Mouse (Mus musculus): Measurements from ENCODE around the gene Dmgdh. TPM values are rescaled to one million over a fixed set of nuclear protein-coding genes. Genes with fewer than 3 reads are reported as not detected.

The Dmgdh gene
- polyA plus RNA-seq, 1 experiment from 2014 or later, result 0.07 TPM

GRCm38 (mm10) chr13:93773704-93774315, 99.6 kb downstream of the Dmgdh start:
- ATAC-seq (ENCODE audit: low read depth), result no peak
- Histone ChIP-seq H3K9me3 (ENCODE audit: control insufficient read depth, low read length) (no peaks in the 10 kb centered on the region), H3K9ac (replicated peaks; ENCODE audit: low read depth, low read length) (no peak overlapping the region), H3K4me2 (ENCODE audit: low read depth, low read length) (no peak overlapping the region), H3K27ac (ENCODE audit: low read depth, low read length) (no peak overlapping the region), H3K27me3 (ENCODE audit: control insufficient read depth, insufficient read depth, low read length) (no peaks in the 10 kb centered on the region), H3K4me3 (ENCODE audit: low read depth, low read length) (no peak overlapping the region), H3K4me1 (ENCODE audit: control insufficient read depth, insufficient read depth, low read length) (no peaks in the 10 kb centered on the region), H3K36me3 (ENCODE audit: control insufficient read depth, insufficient read depth, low read length) (no peaks in the 10 kb centered on the region)
- 67% methylated on average over 7 of the region's 7 CpGs for WGBS

DNA sequence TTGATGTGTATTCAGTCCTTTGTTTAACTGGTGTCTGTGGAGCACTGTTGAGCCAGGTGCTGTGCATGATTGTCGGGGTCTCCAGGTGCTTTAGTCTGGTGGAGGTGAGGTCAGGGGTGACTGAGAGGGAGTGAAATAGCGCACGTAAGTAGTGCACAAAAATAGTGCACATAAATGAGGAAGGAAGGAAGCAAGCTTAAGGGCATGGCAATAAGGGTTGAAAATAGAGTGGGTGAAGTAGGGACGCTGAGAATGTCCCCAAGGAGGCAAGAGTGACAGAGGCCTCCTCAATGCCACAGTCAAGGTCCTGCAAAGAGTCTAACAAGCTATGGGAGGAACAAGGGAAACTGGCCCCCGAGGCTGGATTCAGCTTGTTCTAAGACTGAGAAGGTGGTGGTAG, 108.6 kb downstream of the Dmgdh start:
- ATAC-seq (ENCODE audit: low read depth), result no peak
- no peak overlapping the region for H3K27ac ChIP-seq (ENCODE audit: low read depth, low read length)
- no peak overlapping the region for H3K9ac ChIP-seq (replicated peaks; ENCODE audit: low read depth, low read length)
- H3K4me2 ChIP-seq (ENCODE audit: low read depth, low read length), result no peak overlapping the region
- no peaks in the 10 kb centered on the region for H3K36me3 ChIP-seq (ENCODE audit: control insufficient read depth, insufficient read depth, low read length)
- H3K4me1 ChIP-seq (ENCODE audit: control insufficient read depth, insufficient read depth, low read length), result no peaks in the 10 kb centered on the region; the same call in 1 of the 2 replicates
- no peaks in the 10 kb centered on the region for H3K9me3 ChIP-seq (ENCODE audit: control insufficient read depth, low read length)
- WGBS, result 93% methylated on average over 5 of the region's 5 CpGs
- H3K4me3 ChIP-seq (ENCODE audit: low read depth, low read length), result no peak overlapping the region
- H3K27me3 ChIP-seq (ENCODE audit: control insufficient read depth, insufficient read depth, low read length), result no peaks in the 10 kb centered on the region

GRCm38 (mm10) chr13:93785329-93785728, 111.1 kb downstream of the Dmgdh start:
- Histone ChIP-seq H3K9ac (replicated peaks; ENCODE audit: low read depth, low read length) (no peak overlapping the region), H3K27ac (ENCODE audit: low read depth, low read length) (no peak overlapping the region), H3K36me3 (ENCODE audit: control insufficient read depth, insufficient read depth, low read length) (no peaks in the 10 kb centered on the region), H3K27me3 (ENCODE audit: control insufficient read depth, insufficient read depth, low read length) (no peaks in the 10 kb centered on the region), H3K4me3 (ENCODE audit: low read depth, low read length) (no peak overlapping the region), H3K4me1 (ENCODE audit: control insufficient read depth, insufficient read depth, low read length) (no peaks in the 10 kb centered on the region; the same call in 1 of the 2 replicates), H3K4me2 (ENCODE audit: low read depth, low read length) (no peak overlapping the region), H3K9me3 (ENCODE audit: control insufficient read depth, low read length) (no peaks in the 10 kb centered on the region)
- no peak for ATAC-seq (ENCODE audit: low read depth)
- 88% methylated on average over 3 of the region's 3 CpGs for WGBS

DNA sequence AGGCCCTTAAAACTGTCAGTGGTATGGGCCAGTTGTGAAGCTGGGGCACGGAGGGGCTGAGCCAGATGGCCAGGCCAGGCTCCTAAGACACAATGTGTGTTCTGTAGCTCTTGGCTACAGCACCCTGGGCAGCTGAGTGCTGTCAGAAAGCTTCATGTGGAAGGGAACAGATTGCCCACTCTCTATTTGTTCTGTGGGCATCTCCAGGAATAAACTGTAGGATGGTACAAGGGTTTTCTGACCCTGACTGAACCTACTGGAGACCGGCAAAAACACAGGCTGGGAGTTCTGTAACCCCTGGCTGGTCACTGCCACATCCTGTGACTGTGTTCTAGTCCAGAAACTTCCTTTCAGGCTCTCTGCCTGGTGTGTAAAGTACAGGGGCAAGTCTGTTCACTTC, 111.8 kb downstream of the Dmgdh start:
- Histone ChIP-seq H3K4me2 (ENCODE audit: low read depth, low read length) (no peak overlapping the region), H3K4me1 (ENCODE audit: control insufficient read depth, insufficient read depth, low read length) (no peaks in the 10 kb centered on the region; the same call in 1 of the 2 replicates), H3K9me3 (ENCODE audit: control insufficient read depth, low read length) (no peaks in the 10 kb centered on the region), H3K4me3 (ENCODE audit: low read depth, low read length) (no peak overlapping the region), H3K27me3 (ENCODE audit: control insufficient read depth, insufficient read depth, low read length) (no peaks in the 10 kb centered on the region), H3K9ac (replicated peaks; ENCODE audit: low read depth, low read length) (no peak overlapping the region), H3K27ac (ENCODE audit: low read depth, low read length) (no peak overlapping the region), H3K36me3 (ENCODE audit: control insufficient read depth, insufficient read depth, low read length) (no peaks in the 10 kb centered on the region)
- no peak for ATAC-seq (ENCODE audit: low read depth)
- WGBS, result 71% methylated on average over 2 of the region's 2 CpGs

GRCm38 (mm10) chr13:93787647-93788046, 113.4 kb downstream of the Dmgdh start:
- no peaks in the 10 kb centered on the region for H3K9me3 ChIP-seq (ENCODE audit: control insufficient read depth, low read length)
- H3K4me3 ChIP-seq (ENCODE audit: low read depth, low read length), result no peak overlapping the region
- H3K27me3 ChIP-seq (ENCODE audit: control insufficient read depth, insufficient read depth, low read length), result no peaks in the 10 kb centered on the region
- no peaks in the 10 kb centered on the region for H3K36me3 ChIP-seq (ENCODE audit: control insufficient read depth, insufficient read depth, low read length)
- H3K27ac ChIP-seq (ENCODE audit: low read depth, low read length), result no peak overlapping the region
- H3K4me1 ChIP-seq (ENCODE audit: control insufficient read depth, insufficient read depth, low read length), result no peaks in the 10 kb centered on the region; the same call in 1 of the 2 replicates
- peak; percentile 74; the same call in 1 of the 2 replicates for ATAC-seq (ENCODE audit: low read depth)
- WGBS, result 53% methylated on average over 8 of the region's 8 CpGs
- H3K4me2 ChIP-seq (ENCODE audit: low read depth, low read length), result no peak overlapping the region
- no peak overlapping the region for H3K9ac ChIP-seq (replicated peaks; ENCODE audit: low read depth, low read length)

DNA sequence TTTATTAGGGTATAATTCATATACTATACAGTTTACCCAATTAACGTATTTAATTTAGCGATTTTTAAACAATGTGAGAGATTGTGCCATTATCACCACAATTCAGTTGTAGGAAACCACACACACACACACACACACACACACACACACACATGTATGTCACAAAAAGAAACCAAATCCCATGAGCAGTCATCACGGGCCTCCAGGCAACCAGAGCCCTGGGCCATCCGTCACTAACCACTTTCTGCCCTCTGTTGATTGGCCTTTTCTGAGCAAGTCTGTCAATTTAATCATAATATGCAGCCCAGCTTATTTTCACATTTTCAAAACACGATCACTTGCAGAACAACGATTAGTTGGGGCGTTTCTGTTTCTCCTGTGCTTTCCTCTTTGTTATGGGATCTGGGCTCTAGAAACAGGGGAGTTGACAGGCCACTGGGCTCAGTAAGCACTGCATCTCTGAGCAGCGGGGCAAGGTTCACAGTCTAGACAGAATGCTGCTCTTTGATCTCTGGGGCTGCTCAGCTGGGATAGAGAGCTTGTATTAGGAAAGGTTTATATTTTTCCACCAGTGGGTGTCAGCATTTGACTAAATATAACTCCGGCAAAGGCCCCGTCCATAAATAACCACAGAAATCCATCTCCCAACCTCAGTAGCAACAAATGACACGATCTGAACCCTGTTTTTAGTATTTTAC, 118.9 kb downstream of the Dmgdh start:
- no peak overlapping the region for H3K4me3 ChIP-seq (ENCODE audit: low read depth, low read length)
- H3K9ac ChIP-seq (replicated peaks; ENCODE audit: low read depth, low read length), result no peak overlapping the region
- H3K27ac ChIP-seq (ENCODE audit: low read depth, low read length), result no peak overlapping the region
- ATAC-seq (ENCODE audit: low read depth), result peak; percentile 80
- no peaks in the 10 kb centered on the region for H3K9me3 ChIP-seq (ENCODE audit: control insufficient read depth, low read length)
- no peaks in the 10 kb centered on the region for H3K4me1 ChIP-seq (ENCODE audit: control insufficient read depth, insufficient read depth, low read length)
- WGBS, result 52% methylated on average over 11 of the region's 11 CpGs
- H3K36me3 ChIP-seq (ENCODE audit: control insufficient read depth, insufficient read depth, low read length), result no peaks in the 10 kb centered on the region
- no peaks in the 10 kb centered on the region for H3K27me3 ChIP-seq (ENCODE audit: control insufficient read depth, insufficient read depth, low read length)
- no peak overlapping the region for H3K4me2 ChIP-seq (ENCODE audit: low read depth, low read length)

DNA sequence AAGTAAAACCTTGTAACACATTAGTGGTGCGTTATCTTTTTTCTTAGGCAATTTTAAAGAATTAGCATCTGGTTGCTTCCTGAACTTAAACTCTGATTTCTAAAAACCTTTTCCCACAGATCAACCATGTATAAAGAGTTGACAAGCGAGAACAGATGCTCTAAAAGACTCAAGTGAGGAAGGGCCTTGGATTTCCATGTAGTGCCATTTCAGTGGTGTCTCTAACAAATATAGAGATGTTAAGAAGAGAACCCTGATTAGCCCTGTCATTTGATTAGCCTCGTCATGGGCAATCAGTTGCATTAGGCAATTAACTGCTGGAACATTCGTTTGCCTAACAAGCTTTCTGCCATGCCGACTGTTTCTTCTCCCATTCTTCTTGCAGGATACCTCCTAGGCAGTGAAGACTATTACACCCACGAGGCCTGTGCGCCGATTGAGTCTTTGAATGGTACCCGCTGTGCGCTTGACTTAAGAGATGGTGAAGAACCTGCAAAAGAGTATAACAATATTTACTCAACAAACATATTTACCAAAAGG, 119.5 kb downstream of the Dmgdh start:
- Histone ChIP-seq H3K27me3 (ENCODE audit: control insufficient read depth, insufficient read depth, low read length) (no peaks in the 10 kb centered on the region), H3K4me1 (ENCODE audit: control insufficient read depth, insufficient read depth, low read length) (no peaks in the 10 kb centered on the region), H3K27ac (ENCODE audit: low read depth, low read length) (no peak overlapping the region), H3K9me3 (ENCODE audit: control insufficient read depth, low read length) (no peaks in the 10 kb centered on the region), H3K4me3 (ENCODE audit: low read depth, low read length) (no peak overlapping the region), H3K4me2 (ENCODE audit: low read depth, low read length) (no peak overlapping the region), H3K36me3 (ENCODE audit: control insufficient read depth, insufficient read depth, low read length) (no peaks in the 10 kb centered on the region), H3K9ac (replicated peaks; ENCODE audit: low read depth, low read length) (no peak overlapping the region)
- 50% methylated on average over 10 of the region's 10 CpGs for WGBS
- ATAC-seq (ENCODE audit: low read depth), result no peak

GRCm38 (mm10) chr13:93797011-93797600, 122.9 kb downstream of the Dmgdh start:
- Histone ChIP-seq H3K4me1 (ENCODE audit: control insufficient read depth, insufficient read depth, low read length) (no peaks in the 10 kb centered on the region), H3K27ac (ENCODE audit: low read depth, low read length) (no peak overlapping the region), H3K9ac (replicated peaks; ENCODE audit: low read depth, low read length) (no peak overlapping the region), H3K9me3 (ENCODE audit: control insufficient read depth, low read length) (no peaks in the 10 kb centered on the region), H3K36me3 (ENCODE audit: control insufficient read depth, insufficient read depth, low read length) (no peaks in the 10 kb centered on the region), H3K27me3 (ENCODE audit: control insufficient read depth, insufficient read depth, low read length) (no peaks in the 10 kb centered on the region), H3K4me3 (ENCODE audit: low read depth, low read length) (no peak overlapping the region), H3K4me2 (ENCODE audit: low read depth, low read length) (no peak overlapping the region)
- 79% methylated on average over 5 of the region's 5 CpGs for WGBS
- no peak for ATAC-seq (ENCODE audit: low read depth)

Data from neural tube, embryonic 14.5 days (tissue).